Mouse (Mus musculus) kidney, adult 2 months (tissue): ENCODE measurements around the gene Pes1. TPM values are rescaled to one million over a fixed set of nuclear protein-coding genes. Genes with fewer than 3 reads are reported as not detected.
"Not testable (repeated sequence)": the region's sequence is repeated elsewhere in the genome, so short reads cannot be mapped to it uniquely, and the experiment has no call there.

Experiments used
- DNase-seq: peaks from one replicate; pipeline ENCODE4 v3.0.0; 2021
- H3K27ac ChIP-seq: fragments of 200-500 bp; 2 replicates; pipeline ENCODE4 v1.5.1; 2012; ENCODE audit warnings: low read depth, low read length, control low read depth, inconsistent platforms; ENCODE audit not compliant: insufficient read depth
- H3K27me3 ChIP-seq: fragments of 200-500 bp; replicated peaks from 2 replicates; pipeline ENCODE4 v1.6.1; 2012; ENCODE audit warnings: mild to moderate bottlenecking, moderate library complexity, low read length, inconsistent platforms; ENCODE audit not compliant: control insufficient read depth, insufficient read depth
- H3K36me3 ChIP-seq: fragments of 200-500 bp; 2 replicates; pipeline ENCODE4 v1.6.1; 2012; ENCODE audit warnings: mild to moderate bottlenecking, moderate library complexity, low read length, inconsistent platforms; ENCODE audit not compliant: control insufficient read depth, insufficient read depth
- H3K4me1 ChIP-seq: fragments of 200-500 bp; 2 replicates; pipeline ENCODE4 v1.6.1; 2011; ENCODE audit warnings: low read length; ENCODE audit not compliant: control insufficient read depth, insufficient read depth
- H3K4me3 ChIP-seq: fragments of 200-500 bp; 2 replicates; pipeline ENCODE4 v1.5.1; 2011; ENCODE audit warnings: mild to moderate bottlenecking, low read depth, low read length, control low read depth; ENCODE audit not compliant: insufficient read depth
- CTCF ChIP-seq: fragments of 200-500 bp; conservative IDR thresholded peaks from 2 replicates; pipeline ENCODE4 v1.5.1; 2011; ENCODE audit warnings: low read depth, mild to moderate bottlenecking, control low read depth, low read length, moderate library complexity, mixed read lengths; ENCODE audit not compliant: insufficient read depth, insufficient read length
- POLR2A ChIP-seq: fragments of 200-500 bp; IDR thresholded peaks from one replicate; pipeline ENCODE4 v1.6.1; 2011; ENCODE audit warnings: low read depth, low read length, control low read depth
- WGBS: fragments of 180-500 bp; shearing (Covaris S2); methylation state at CpG from one replicate; pipeline ENCODE4 v1.1.7; 2018; 5-methylcytosine and 5-hydroxymethylcytosine counted together
- polyA plus RNA-seq: library from polyadenylated mRNA; depleted of rRNA; stranded (reverse); fragments of >200 nt; gene quantifications from 2 replicates; pipeline ENCODE4 v1.2.3, GENCODE M21; 2012

Pes1 gene
- polyA plus RNA-seq, 1 experiment, result 33.3 TPM

DNA sequence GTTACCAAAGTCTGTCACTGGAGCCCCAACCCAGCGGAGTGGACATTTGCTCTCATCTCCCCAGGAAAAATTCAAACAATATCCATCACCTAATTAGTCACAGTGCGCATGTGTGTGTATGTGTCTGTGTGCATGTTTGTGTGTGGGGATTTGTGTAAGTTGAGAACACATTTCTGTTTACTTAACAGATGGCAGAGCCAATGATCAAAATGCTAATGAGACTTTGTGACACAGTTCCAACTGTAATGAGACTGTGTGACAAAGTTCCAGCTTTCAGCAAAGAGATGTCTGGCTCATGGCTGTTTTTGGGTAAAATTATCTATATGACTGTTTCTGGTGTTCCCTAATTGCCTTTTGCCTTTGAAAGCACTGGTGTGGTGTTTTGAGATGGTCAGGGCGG lies 27.5 kb upstream of the Pes1 start:
- 87% methylated on average over 3 of the region's 3 CpGs for WGBS
- peaks cover 22% of the 10 kb centered on the region for H3K4me1 ChIP-seq
- DNase-seq, result no peak

DNA sequence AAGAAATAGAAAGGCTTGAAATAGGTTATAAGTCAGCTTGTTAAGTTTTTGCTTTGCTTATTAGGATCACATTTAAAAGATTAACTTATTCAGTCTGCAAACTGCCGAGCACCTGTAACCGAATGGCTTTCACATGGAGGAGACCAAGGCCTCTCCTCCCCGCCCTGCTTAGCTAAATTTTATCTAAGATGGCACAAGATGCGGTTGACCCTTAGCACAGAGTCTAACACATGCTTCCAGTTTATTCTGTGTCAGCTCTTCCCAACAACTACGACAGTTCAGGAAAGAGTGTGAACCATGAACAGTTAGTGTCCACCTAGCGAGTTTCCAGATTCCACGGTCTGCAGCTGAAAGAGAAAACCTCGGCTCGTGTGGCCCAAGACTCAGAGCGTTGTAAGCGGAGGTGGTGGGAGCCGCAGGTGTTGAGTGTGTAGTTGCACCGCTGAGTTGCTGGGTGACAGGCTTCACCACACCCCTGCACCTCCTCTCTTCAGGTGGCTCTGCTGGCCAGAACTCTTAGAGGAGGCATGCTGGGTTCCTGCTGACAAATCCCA lies 26.4 kb upstream of the Pes1 start:
- Histone ChIP-seq H3K27ac (peak overlapping the region; percentile 91), H3K4me3 (peak overlapping the region; percentile 40), H3K4me1 (peaks cover 22% of the 10 kb centered on the region), H3K36me3 (no peaks in the 10 kb centered on the region), H3K27me3 (no peaks in the 10 kb centered on the region)
- DNase-seq, result peak; percentile 92
- TF ChIP-seq POLR2A (peak; percentile 14), CTCF (no peak)
- WGBS, result 54% methylated on average over 13 of the region's 13 CpGs

More for the DNA sequence above, 27.5 kb upstream of the Pes1 start:
- H3K27me3 ChIP-seq, result no peaks in the 10 kb centered on the region
- TF ChIP-seq POLR2A (no peak), CTCF (no peak)
- H3K27ac ChIP-seq, result no peak overlapping the region; the same call in 1 of the 2 replicates
- H3K36me3 ChIP-seq, result no peaks in the 10 kb centered on the region
- no peak overlapping the region for H3K4me3 ChIP-seq

DNA sequence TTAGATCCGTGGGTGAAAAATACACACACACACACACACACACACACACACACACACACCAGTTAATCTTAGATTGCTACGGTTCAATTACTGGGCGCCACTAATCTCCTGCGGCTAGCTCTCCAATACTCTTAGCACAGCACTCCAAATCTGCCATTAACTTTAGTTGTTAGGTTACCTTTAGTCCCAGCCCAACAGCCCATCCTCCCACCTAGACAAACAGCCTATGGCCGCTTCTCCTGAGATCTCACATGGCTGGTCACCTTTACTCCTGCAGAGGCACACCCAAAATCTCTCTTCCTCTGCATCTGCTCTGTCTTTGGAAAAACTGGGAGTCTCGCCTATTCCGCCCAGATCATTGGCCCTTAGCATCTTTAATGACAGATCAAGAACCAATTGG lies 22.4 kb upstream of the Pes1 start:
- TF ChIP-seq CTCF (no peak), POLR2A (no peak)
- Histone ChIP-seq H3K4me1 (no peaks in the 10 kb centered on the region; the same call in 1 of the 2 replicates), H3K27ac (no peak overlapping the region), H3K36me3 (no peaks in the 10 kb centered on the region), H3K4me3 (no peak overlapping the region), H3K27me3 (no peaks in the 10 kb centered on the region)
- WGBS, result 64% methylated on average over 7 of the region's 7 CpGs
- DNase-seq, result peak; percentile 55

DNA sequence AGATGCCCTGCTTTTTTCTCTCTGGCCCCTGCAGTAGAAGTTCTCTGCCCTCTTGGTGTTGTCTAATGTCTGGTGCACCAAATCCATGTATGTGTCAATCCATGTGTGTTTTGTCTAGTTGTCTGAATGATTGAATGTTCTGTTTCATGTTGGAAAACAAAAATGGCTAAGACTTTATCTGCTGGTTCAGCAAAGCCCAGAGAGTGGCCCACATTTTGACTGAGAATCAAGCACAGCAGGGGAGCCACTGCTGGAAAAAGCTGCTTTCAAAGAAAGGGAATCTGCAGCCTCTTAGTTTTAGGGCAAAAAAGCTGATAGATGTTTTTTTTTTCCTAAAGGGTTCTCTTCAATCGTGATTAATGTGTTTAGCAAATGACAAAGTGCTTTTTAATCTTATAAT lies 17.4 kb upstream of the Pes1 start:
- 24% methylated on average over 1 of the region's 1 CpGs for WGBS
- Histone ChIP-seq H3K27me3 (no peaks in the 10 kb centered on the region), H3K27ac (no peak overlapping the region), H3K4me1 (no peaks in the 10 kb centered on the region; the same call in 1 of the 2 replicates), H3K36me3 (no peaks in the 10 kb centered on the region), H3K4me3 (no peak overlapping the region)
- TF ChIP-seq CTCF (no peak), POLR2A (no peak)
- DNase-seq, result no peak

DNA sequence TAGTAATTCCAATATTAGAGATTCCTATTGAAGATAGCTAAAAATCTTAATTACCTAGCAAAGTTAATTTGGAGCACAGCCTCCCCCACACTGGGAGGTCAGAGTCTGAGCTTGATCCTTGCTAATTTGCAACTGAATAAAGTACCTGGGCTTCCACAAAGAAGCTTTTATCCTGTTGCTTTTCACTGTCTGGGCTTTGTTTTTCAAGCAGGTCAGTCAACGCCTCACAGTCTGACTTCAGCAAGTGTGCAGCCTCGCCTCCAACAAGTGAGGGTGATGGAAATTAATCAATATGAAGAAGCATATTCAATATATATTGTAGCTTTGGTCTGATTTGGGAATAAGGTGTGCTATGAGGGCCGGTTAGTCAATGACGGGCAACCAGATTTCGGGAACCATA lies 8.9 kb upstream of the Pes1 start:
- not testable (repeated sequence) for H3K27me3 ChIP-seq, DNase-seq, H3K4me3 ChIP-seq, H3K27ac ChIP-seq, H3K4me1 ChIP-seq, H3K36me3 ChIP-seq
- 92% methylated on average over 5 of the region's 5 CpGs for WGBS

DNA sequence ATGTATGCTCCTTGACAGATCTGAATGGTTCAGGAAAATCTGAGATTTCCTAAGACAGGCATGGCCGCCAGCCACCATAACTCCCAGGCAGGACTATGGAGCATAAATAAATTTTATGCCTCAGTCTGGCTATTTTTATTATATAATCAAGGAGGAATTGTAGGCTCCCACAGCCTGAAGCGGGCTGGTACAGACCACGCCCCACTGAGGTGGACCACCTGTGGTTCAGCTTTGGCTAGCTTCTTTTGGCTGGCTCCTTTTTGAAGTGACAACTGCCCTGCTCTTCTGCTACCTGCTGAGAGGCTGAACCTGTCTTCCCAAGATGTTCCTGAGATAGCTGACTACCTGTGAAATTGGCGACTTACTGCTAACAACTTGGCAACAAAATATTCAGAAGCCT lies 8.4 kb upstream of the Pes1 start:
- DNase-seq, H3K4me1 ChIP-seq, H3K27ac ChIP-seq, H3K36me3 ChIP-seq, H3K4me3 ChIP-seq, H3K27me3 ChIP-seq: not testable (repeated sequence)
- WGBS, result 81% methylated on average over 4 of the region's 4 CpGs

DNA sequence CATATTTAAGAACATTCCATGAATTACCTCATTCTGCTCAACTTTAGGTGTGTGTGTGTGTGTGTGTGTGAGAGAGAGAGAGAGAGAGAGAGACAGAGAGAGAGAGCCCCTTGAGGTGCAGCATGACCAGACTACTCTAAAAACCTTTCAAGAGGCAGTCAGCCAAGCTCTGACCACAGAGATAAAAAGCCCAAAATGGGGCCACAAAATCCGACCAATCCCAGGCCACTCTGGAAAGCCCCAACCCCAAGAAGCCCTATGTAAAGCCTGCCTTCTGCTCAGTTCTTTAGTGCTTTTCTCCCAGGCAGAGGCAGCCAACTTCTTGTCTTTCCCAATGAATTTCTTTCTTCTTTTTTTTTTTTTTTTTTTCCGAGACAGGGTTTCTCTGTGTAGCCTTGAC lies 2.9 kb upstream of the Pes1 start:
- Histone ChIP-seq H3K36me3 (no peaks in the 10 kb centered on the region), H3K27ac (no peak overlapping the region), H3K4me3 (no peak overlapping the region), H3K27me3 (no peaks in the 10 kb centered on the region), H3K4me1 (peaks cover 8% of the 10 kb centered on the region; the same call in 1 of the 2 replicates)
- WGBS, result 32% methylated on average over 2 of the region's 2 CpGs
- no peak for DNase-seq
- TF ChIP-seq CTCF, result no peak
- TF ChIP-seq POLR2A, result no peak

DNA sequence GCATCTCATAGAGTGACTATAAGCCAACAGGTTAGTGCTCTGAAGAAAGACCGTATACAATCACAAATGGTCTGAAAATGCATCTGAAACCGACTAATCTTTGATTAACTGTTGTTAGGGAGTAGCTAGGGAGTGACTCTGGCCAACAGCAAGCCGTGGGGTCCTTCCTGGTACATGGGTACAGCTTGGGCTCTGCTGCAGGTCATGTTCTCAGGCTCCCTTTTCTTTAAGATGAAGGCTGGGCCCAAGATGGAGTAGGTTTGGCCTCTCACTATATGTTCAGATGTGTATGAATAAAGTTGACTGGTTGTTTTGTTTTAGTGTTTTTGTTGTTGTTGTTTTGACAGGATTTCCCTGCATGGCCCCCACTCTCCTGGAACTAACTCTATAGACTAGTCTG lies 2.0 kb upstream of the Pes1 start:
- TF ChIP-seq POLR2A (no peak), CTCF (no peak)
- Histone ChIP-seq H3K27ac (no peak overlapping the region), H3K4me1 (peaks cover 8% of the 10 kb centered on the region; the same call in 1 of the 2 replicates), H3K4me3 (no peak overlapping the region), H3K27me3 (no peaks in the 10 kb centered on the region), H3K36me3 (no peaks in the 10 kb centered on the region)
- WGBS, result 76% methylated on average over 3 of the region's 3 CpGs
- DNase-seq, result no peak
